Mouse (Mus musculus): ENCODE measurements around the gene Vps4a.
"Not testable (repeated sequence)": the region's sequence is repeated elsewhere in the genome, so short reads cannot be mapped to it uniquely, and the experiment has no call there.

The Vps4a gene

GRCm38 (mm10) chr8:107030650-107031576, at the start of gene Vps4a:
Vps4a (plus strand) TSS chr8:107031222.
- DNase-seq (ENCODE audit: low spot score in 2 of 2) = peak; percentile 95 to 96

- DNase-seq (ENCODE audit: low spot score in 2 of 2) = peak in 1 of 2 experiments; percentile 46
These were observed 45.6 kb upstream of the Vps4a start for GRCm38 (mm10) chr8:106985404-106985821.

- no peak for DNase-seq (ENCODE audit: low spot score in 2 of 2)
These were observed 45.1 kb upstream of the Vps4a start for GRCm38 (mm10) chr8:106985951-106986350.

GRCm38 (mm10) chr8:106987557-106987956, 43.5 kb upstream of the Vps4a start:
- no peak for DNase-seq (ENCODE audit: low spot score in 2 of 2)

- DNase-seq (ENCODE audit: low spot score in 2 of 2) = no peak
These were observed 39.6 kb upstream of the Vps4a start for GRCm38 (mm10) chr8:106991393-106991792.

GRCm38 (mm10) chr8:106996339-106996738, 34.7 kb upstream of the Vps4a start:
- not testable (repeated sequence) for DNase-seq (ENCODE audit: low spot score in 2 of 2)

GRCm38 (mm10) chr8:106997416-106997815, 33.6 kb upstream of the Vps4a start:
- DNase-seq (ENCODE audit: low spot score in 2 of 2) = no peak

- DNase-seq (ENCODE audit: low spot score in 2 of 2) = no peak
These were observed 32.0 kb upstream of the Vps4a start for GRCm38 (mm10) chr8:106999068-106999467.

GRCm38 (mm10) chr8:107002532-107002931, 28.5 kb upstream of the Vps4a start:
- peak; percentile 90 to 93 for DNase-seq (ENCODE audit: low spot score in 2 of 2)

- DNase-seq (ENCODE audit: low spot score in 2 of 2) = no peak
These were observed 23.2 kb upstream of the Vps4a start for GRCm38 (mm10) chr8:107007795-107008194.

GRCm38 (mm10) chr8:107012666-107013065, 18.4 kb upstream of the Vps4a start:
- DNase-seq (ENCODE audit: low spot score in 2 of 2) = no peak

GRCm38 (mm10) chr8:107014915-107015314, 16.1 kb upstream of the Vps4a start:
- no peak for DNase-seq (ENCODE audit: low spot score in 2 of 2)

- no peak for DNase-seq (ENCODE audit: low spot score in 2 of 2)
These were observed 7.5 kb upstream of the Vps4a start for GRCm38 (mm10) chr8:107023479-107023878.

GRCm38 (mm10) chr8:107029310-107029709, 1.7 kb upstream of the Vps4a start:
- DNase-seq (ENCODE audit: low spot score in 2 of 2) = no peak

- no peak for DNase-seq (ENCODE audit: low spot score in 2 of 2)
These were observed 964 bp upstream of the Vps4a start for GRCm38 (mm10) chr8:107030058-107030457.

GRCm38 (mm10) chr8:107031577-107032090, 612 bp downstream of the Vps4a start:
- DNase-seq (ENCODE audit: low spot score in 2 of 2) = no peak

- DNase-seq (ENCODE audit: low spot score in 2 of 2) = not testable (repeated sequence)
These were observed 2.6 kb downstream of the Vps4a start for GRCm38 (mm10) chr8:107033609-107034008.

GRCm38 (mm10) chr8:107035641-107036040, 4.6 kb downstream of the Vps4a start:
- DNase-seq (ENCODE audit: low spot score in 2 of 2) = no peak

GRCm38 (mm10) chr8:107036626-107037025, 5.6 kb downstream of the Vps4a start:
- DNase-seq (ENCODE audit: low spot score in 2 of 2) = no peak

GRCm38 (mm10) chr8:107040632-107041031, 9.6 kb downstream of the Vps4a start:
- DNase-seq (ENCODE audit: low spot score in 2 of 2) = no peak

- DNase-seq (ENCODE audit: low spot score in 2 of 2) = no peak
These were observed 14.5 kb downstream of the Vps4a start for GRCm38 (mm10) chr8:107045478-107045877.

- DNase-seq (ENCODE audit: low spot score in 2 of 2) = no peak
These were observed 16.0 kb downstream of the Vps4a start for GRCm38 (mm10) chr8:107046976-107047375.

All from right cerebral cortex, postnatal 10 days (tissue).